Mouse (Mus musculus): ENCODE data around the gene Clip2.

DNA sequence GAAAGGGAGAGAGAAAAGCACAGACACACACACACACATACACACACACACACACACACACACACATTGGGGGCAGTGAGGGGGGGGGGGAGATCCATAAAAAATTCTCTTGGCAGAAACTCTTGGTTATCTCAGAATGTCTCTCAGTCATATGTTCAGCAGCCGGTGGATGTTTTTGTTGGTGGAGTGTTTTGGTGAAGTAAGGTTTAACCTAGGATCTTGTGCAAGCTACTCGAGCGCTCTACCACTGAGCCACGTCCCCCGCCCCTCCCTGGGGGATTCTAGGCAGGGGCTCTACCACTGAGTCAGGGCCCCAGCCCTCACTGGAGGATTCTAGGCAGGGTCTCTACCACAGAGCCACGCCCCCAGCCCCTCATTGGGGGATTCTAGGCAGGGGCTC lies 16.2 kb downstream of the Clip2 start:
- TF ChIP-seq CTCF (IDR thresholded peaks at IDR 0.05; ENCODE audit: insufficient read depth, low read length), result no peak
- no peak for TF ChIP-seq POLR2A (IDR thresholded peaks at IDR 0.05; ENCODE audit: borderline replicate concordance, extremely low read depth, low read depth, low read length)
